10 mouse cellular contexts compared by ENCODE assay signal in the genomic region with DNA sequence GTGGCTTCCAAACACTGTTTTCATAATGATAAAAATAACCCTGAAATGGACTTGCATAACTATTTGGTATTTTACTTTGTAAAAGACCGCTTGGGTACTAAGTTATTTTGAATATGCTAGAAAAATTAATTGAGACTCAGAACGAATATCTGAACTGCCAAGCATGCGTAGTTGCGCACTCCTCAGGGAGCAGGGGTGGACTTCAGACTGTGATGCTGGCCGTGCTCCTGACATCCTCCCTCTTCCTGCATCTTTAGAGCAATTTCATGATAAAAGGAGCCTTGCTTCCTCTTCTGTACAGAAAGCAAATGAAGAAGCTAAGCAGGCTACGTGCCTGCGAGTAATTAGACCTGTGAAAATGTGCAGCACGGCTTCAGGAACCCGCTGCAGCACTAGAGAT.
DNase-seq lines count a peak whose midpoint lies in the region; ATAC-seq and TF ChIP-seq lines count a peak whose summit lies in the region.
"Had no signal": no experiment of that assay in that cellular context is flagged by ENCODE, and none has a peak within 500 bp of the region (broad histone marks: within the 10 kb centered on the region; RNA-seq: fewer than 3 reads in every experiment).

No protein-coding gene starts in this region.

- peaks cover 33% of the 10 kb centered on the region for H3K4me1 ChIP-seq in forebrain, embryonic 11.5 days (replicated peaks; ENCODE audit: control insufficient read depth, insufficient read depth, low read length)
- H3K4me1 ChIP-seq in hindbrain, embryonic 12.5 days = peaks cover 53% of the 10 kb centered on the region
- H3K4me1 ChIP-seq in midbrain, embryonic 16.5 days (ENCODE audit: control insufficient read depth, insufficient read depth, low read length) = peaks cover 58% of the 10 kb centered on the region

- no peak overlapping the region for H3K4me2 ChIP-seq in forebrain, embryonic 11.5 days (ENCODE audit: low read depth, low read length, severe bottlenecking)
- peak overlapping the region; percentile 24 for H3K4me2 ChIP-seq in hindbrain, embryonic 12.5 days (replicated peaks)
- peak overlapping the region; percentile 23 for H3K4me2 ChIP-seq in midbrain, embryonic 16.5 days (ENCODE audit: low read length)

- TF ChIP-seq CTCF in layer of hippocampus, adult 2 months (conservative IDR thresholded peaks at IDR 0.05) = no peak

- DNase-seq in layer of hippocampus, adult 2 months (ENCODE audit: low spot score in 2 of 2) = no peak
- DNase-seq in layer of hippocampus, postnatal 25 days (ENCODE audit: extremely low spot score in 1 of 2, low spot score in 1 of 2) = no peak
- DNase-seq in forebrain, embryonic 11.5 days (ENCODE audit: low spot score) = no peak
- DNase-seq in layer of hippocampus, adult 11-12 months (ENCODE audit: low spot score) = no peak
- DNase-seq: kidney, adult 11 months; right cerebral cortex, postnatal 4 days had no signal

- no peak for ATAC-seq in forebrain, embryonic 11.5 days (replicated peaks; ENCODE audit: low FRiP score)
- no peak for ATAC-seq in hindbrain, embryonic 12.5 days (ENCODE audit: low FRiP score)
- ATAC-seq in midbrain, embryonic 16.5 days = no peak
- ATAC-seq in erythroblast, adult 5-6 weeks (replicated peaks; ENCODE audit: low FRiP score, poor library complexity, severe bottlenecking) = no peak

- no peak overlapping the region for H3K4me3 ChIP-seq in layer of hippocampus, adult 2 months
- no peak overlapping the region for H3K4me3 ChIP-seq in forebrain, embryonic 11.5 days (ENCODE audit: low read depth, low read length)
- no peak overlapping the region for H3K4me3 ChIP-seq in hindbrain, embryonic 12.5 days
- no peak overlapping the region for H3K4me3 ChIP-seq in midbrain, embryonic 16.5 days (ENCODE audit: low read depth, low read length)

- H3K27me3 ChIP-seq in forebrain, embryonic 11.5 days (ENCODE audit: control insufficient read depth, insufficient read depth, low read length) = no peaks in the 10 kb centered on the region
- no peaks in the 10 kb centered on the region for H3K27me3 ChIP-seq in hindbrain, embryonic 12.5 days
- H3K27me3 ChIP-seq in midbrain, embryonic 16.5 days (ENCODE audit: control insufficient read depth, insufficient read depth, low read depth, low read length) = no peaks in the 10 kb centered on the region

- H3K9me3 ChIP-seq in forebrain, embryonic 11.5 days (ENCODE audit: control insufficient read depth, low read length) = no peaks in the 10 kb centered on the region
- no peaks in the 10 kb centered on the region for H3K9me3 ChIP-seq in hindbrain, embryonic 12.5 days (replicated peaks)
- H3K9me3 ChIP-seq in midbrain, embryonic 16.5 days (replicated peaks; ENCODE audit: control insufficient read depth, low read length, poor library complexity, severe bottlenecking) = no peaks in the 10 kb centered on the region

- H3K36me3 ChIP-seq in forebrain, embryonic 11.5 days (ENCODE audit: control insufficient read depth, insufficient read depth, low read length) = peaks cover 4% of the 10 kb centered on the region
- peaks cover 28% of the 10 kb centered on the region for H3K36me3 ChIP-seq in hindbrain, embryonic 12.5 days
- peaks cover 16% of the 10 kb centered on the region for H3K36me3 ChIP-seq in midbrain, embryonic 16.5 days (ENCODE audit: control insufficient read depth, insufficient read depth, low read length)

- WGBS in forebrain, embryonic 11.5 days = 35% methylated on average over 9 of the region's 9 CpGs
- 46% methylated on average over 9 of the region's 9 CpGs for WGBS in hindbrain, embryonic 12.5 days
- 35% methylated on average over 9 of the region's 9 CpGs for WGBS in midbrain, embryonic 16.5 days

- H3K9ac ChIP-seq in forebrain, embryonic 11.5 days (ENCODE audit: low read length) = no peak overlapping the region
- no peak overlapping the region for H3K9ac ChIP-seq in hindbrain, embryonic 12.5 days
- H3K9ac ChIP-seq in midbrain, embryonic 16.5 days (ENCODE audit: low read depth, low read length) = 0 out of 2 replicates have a peak overlapping the region, but pooled peaks have one; percentile 34

- H3K27ac ChIP-seq in layer of hippocampus, adult 2 months = peak overlapping the region; percentile 79
- H3K27ac ChIP-seq in forebrain, embryonic 11.5 days (ENCODE audit: low read depth, low read length) = peak overlapping the region; percentile 87
- H3K27ac ChIP-seq in hindbrain, embryonic 12.5 days = peak overlapping the region; percentile 86
- peak overlapping the region; percentile 88 for H3K27ac ChIP-seq in midbrain, embryonic 16.5 days (ENCODE audit: low read length)
- H3K27ac ChIP-seq: macrophage had no signal
